Mouse (Mus musculus) thymus, adult 18-20 months (tissue): ENCODE measurements around the gene Hes7.

Experiments
- DNase-seq, 2 experiments: peaks; one replicate each; pipeline ENCODE4 v3.0.0; 2022; ENCODE audit warnings: mixed read lengths in 2 of 2

The Hes7 gene

GRCm38 (mm10) chr11:69151004-69151403 is 30.8 kb downstream of the Hes7 start:
- no peak for DNase-seq

GRCm38 (mm10) chr11:69153831-69154230 is 33.6 kb downstream of the Hes7 start:
- DNase-seq: no peak

DNA sequence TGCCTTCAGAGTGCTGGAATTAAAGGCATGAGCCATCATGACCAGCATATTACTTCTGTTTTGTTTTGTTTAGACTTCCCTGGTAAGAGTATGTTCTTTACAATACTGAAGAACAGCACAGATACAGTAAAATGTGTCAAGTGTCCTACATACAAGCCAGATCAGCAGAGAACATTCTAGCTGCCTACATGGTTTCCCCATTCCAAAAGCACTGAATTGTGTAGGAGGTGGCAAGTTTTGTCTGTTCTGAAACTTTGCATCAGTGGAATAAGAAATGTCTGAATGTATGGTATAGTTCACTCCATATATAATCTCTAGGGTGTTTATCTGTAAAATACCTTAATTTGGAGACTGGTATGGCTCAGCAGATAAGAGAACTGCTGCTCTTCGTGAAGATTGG is 35.1 kb downstream of the Hes7 start:
- no peak for DNase-seq

DNA sequence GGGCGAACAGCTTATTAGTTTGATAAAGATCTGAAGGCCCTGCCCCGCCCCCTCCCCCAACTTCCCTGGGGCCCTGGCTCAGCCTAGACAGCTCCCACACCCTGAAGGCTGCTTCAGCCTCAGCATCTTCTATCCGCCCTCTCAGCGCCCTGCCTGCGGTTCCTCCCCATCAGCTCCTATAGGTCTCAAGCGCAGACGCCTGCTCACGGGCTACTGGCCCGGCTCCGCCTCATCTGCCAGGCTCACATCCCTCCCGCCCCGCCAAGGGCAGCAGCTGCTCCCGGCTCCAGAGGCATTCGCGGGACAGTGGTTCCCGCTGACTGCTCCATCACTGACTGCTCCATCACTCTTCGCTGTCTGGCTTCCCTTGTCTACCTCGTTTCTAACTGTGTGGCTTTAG is 36.6 kb downstream of the Hes7 start, which contains the start of gene Alox12b:
TSS of gene Alox12b (plus strand) at position 190 of the 400 bp plus-strand sequence.
- no peak for DNase-seq

DNA sequence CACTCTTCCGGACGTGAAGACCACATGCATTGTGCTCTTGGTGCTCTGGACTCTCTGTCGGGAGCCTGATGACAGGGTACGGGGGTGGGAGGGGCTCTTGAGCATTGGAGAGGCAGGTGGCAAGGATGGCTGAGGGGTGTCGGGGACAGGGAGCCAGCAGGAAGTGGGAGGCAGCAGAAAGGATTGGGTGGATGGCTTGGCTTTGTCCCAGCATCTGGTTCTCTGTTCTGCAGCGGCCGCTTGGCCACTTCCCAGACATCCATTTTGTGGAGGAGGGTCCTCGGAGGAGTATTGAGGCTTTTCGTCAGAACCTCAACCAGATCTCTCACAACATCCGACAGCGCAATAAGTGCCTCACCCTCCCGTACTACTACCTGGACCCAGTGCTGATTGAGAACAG is 49.1 kb downstream of the Hes7 start:
- DNase-seq: no peak

DNA sequence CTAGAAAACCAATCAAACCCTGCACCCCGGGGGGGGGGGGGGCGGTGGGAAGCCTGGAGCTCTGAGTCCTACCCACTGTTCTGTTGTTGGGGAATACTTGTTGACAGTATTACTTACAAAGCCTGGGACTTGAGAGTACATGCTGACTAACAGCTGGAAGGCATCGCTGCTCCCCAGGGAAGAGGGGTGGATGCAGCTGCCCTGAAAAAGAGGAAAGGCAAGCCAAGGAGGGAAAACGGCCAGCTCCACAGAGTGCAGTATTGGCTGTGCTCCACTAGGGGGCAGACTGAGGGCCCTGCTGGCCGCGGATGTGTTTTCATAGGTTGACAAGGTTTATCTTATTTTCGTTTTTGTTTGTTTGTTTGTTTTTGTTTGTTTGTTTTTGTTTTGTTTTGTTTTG is 51.4 kb downstream of the Hes7 start:
- DNase-seq: peak in 1 of 2 experiments; percentile 10

DNA sequence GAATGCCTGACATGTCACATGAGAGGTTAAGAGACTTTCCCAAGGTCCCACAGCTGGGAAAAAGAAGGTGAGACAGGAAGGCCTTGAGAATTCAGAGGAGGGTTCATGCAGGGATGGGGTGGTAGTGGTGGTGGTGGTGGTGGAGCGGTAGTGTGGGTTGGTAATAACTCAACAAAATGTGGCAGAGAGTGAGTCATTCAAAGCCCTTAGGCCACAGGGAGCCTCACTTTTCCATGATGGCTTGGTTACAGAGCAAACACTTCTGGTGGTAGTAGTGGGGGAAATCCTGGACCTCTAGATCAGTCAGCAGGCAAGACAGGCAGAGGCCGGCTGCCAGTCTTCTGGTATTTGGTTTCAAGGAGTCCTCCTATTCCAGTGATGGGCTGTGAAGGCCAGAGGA is 52.4 kb downstream of the Hes7 start:
- DNase-seq: no peak
